Mouse (Mus musculus): ENCODE data around the gene Dnah12. TPM values are rescaled to one million over a fixed set of nuclear protein-coding genes. Genes with fewer than 3 reads are reported as not detected.

Gene Dnah12
- polyA plus RNA-seq, 1 experiment = 0.15 TPM

DNA sequence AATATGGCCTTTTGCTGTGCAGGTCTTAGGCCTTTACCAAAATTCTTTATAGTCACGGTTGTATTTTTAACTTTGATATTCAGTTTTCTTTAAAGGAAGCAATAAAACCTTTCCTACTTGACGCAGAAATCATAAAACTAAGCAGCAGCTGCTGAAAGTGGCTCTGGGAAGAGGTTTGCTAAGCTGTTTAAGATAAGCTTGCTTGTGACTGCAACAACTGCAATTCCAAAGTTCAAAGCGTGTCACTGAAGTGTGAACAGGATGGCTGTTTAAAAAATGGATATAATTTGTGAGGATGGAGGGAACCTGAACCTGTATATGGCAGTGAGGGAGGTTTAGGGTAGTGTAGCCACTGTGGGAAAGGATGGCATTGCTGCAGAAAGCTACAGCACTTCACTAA is 31.1 kb upstream of the Dnah12 start:
- TF ChIP-seq EP300 (IDR thresholded peaks at IDR 0.05; ENCODE audit: insufficient read depth, low read depth, low read length) = no peak
- TF ChIP-seq POLR2A (IDR thresholded peaks at IDR 0.05; ENCODE audit: insufficient read depth, low read length) = no peak
- no peak for TF ChIP-seq CTCF (IDR thresholded peaks at IDR 0.05; ENCODE audit: low read depth, low read length)
- Histone ChIP-seq H3K9me3 (replicated peaks; ENCODE audit: control insufficient read depth, insufficient read depth, low read length, poor library complexity, severe bottlenecking) (no peaks in the 10 kb centered on the region), H3K27me3 (ENCODE audit: control insufficient read depth, insufficient read depth, low read length, poor library complexity, severe bottlenecking) (no peaks in the 10 kb centered on the region), H3K4me3 (ENCODE audit: low read depth, low read length) (no peak overlapping the region), H3K9ac (ENCODE audit: low read depth, poor library complexity, severe bottlenecking) (no peak overlapping the region), H3K36me3 (ENCODE audit: control insufficient read depth, insufficient read depth, low read length, poor library complexity, severe bottlenecking) (peaks cover 27% of the 10 kb centered on the region), H3K4me1 (ENCODE audit: control insufficient read depth, insufficient read depth, low read length) (no peaks in the 10 kb centered on the region), H3K27ac (ENCODE audit: insufficient read depth, low read length) (no peak overlapping the region)

GRCm38 (mm10) chr14:26662488-26662887 is 30.6 kb upstream of the Dnah12 start:
- no peak overlapping the region for H3K9ac ChIP-seq (ENCODE audit: low read depth, poor library complexity, severe bottlenecking)
- TF ChIP-seq CTCF (IDR thresholded peaks at IDR 0.05; ENCODE audit: low read depth, low read length) (no peak), EP300 (IDR thresholded peaks at IDR 0.05; ENCODE audit: insufficient read depth, low read depth, low read length) (no peak), POLR2A (IDR thresholded peaks at IDR 0.05; ENCODE audit: insufficient read depth, low read length) (no peak)
- no peaks in the 10 kb centered on the region for H3K27me3 ChIP-seq (ENCODE audit: control insufficient read depth, insufficient read depth, low read length, poor library complexity, severe bottlenecking)
- H3K4me1 ChIP-seq (ENCODE audit: control insufficient read depth, insufficient read depth, low read length) = no peaks in the 10 kb centered on the region
- peaks cover 26% of the 10 kb centered on the region for H3K36me3 ChIP-seq (ENCODE audit: control insufficient read depth, insufficient read depth, low read length, poor library complexity, severe bottlenecking)
- no peaks in the 10 kb centered on the region for H3K9me3 ChIP-seq (replicated peaks; ENCODE audit: control insufficient read depth, insufficient read depth, low read length, poor library complexity, severe bottlenecking)
- no peak overlapping the region for H3K4me3 ChIP-seq (ENCODE audit: low read depth, low read length)
- H3K27ac ChIP-seq (ENCODE audit: insufficient read depth, low read length) = no peak overlapping the region

GRCm38 (mm10) chr14:26663851-26664250 is 29.2 kb upstream of the Dnah12 start:
- no peak for TF ChIP-seq EP300 (IDR thresholded peaks at IDR 0.05; ENCODE audit: insufficient read depth, low read depth, low read length)
- no peak for TF ChIP-seq CTCF (IDR thresholded peaks at IDR 0.05; ENCODE audit: low read depth, low read length)
- TF ChIP-seq POLR2A (IDR thresholded peaks at IDR 0.05; ENCODE audit: insufficient read depth, low read length) = no peak
- Histone ChIP-seq H3K27me3 (ENCODE audit: control insufficient read depth, insufficient read depth, low read length, poor library complexity, severe bottlenecking) (no peaks in the 10 kb centered on the region), H3K9me3 (replicated peaks; ENCODE audit: control insufficient read depth, insufficient read depth, low read length, poor library complexity, severe bottlenecking) (no peaks in the 10 kb centered on the region), H3K27ac (ENCODE audit: insufficient read depth, low read length) (no peak overlapping the region), H3K9ac (ENCODE audit: low read depth, poor library complexity, severe bottlenecking) (no peak overlapping the region), H3K36me3 (ENCODE audit: control insufficient read depth, insufficient read depth, low read length, poor library complexity, severe bottlenecking) (peaks cover 26% of the 10 kb centered on the region), H3K4me1 (ENCODE audit: control insufficient read depth, insufficient read depth, low read length) (no peaks in the 10 kb centered on the region), H3K4me3 (ENCODE audit: low read depth, low read length) (no peak overlapping the region)

GRCm38 (mm10) chr14:26667991-26668370 is 25.1 kb upstream of the Dnah12 start:
- Histone ChIP-seq H3K4me1 (ENCODE audit: control insufficient read depth, insufficient read depth, low read length) (no peaks in the 10 kb centered on the region), H3K9me3 (replicated peaks; ENCODE audit: control insufficient read depth, insufficient read depth, low read length, poor library complexity, severe bottlenecking) (no peaks in the 10 kb centered on the region), H3K4me3 (ENCODE audit: low read depth, low read length) (peak overlapping the region; percentile 75), H3K36me3 (ENCODE audit: control insufficient read depth, insufficient read depth, low read length, poor library complexity, severe bottlenecking) (peaks cover 26% of the 10 kb centered on the region), H3K27me3 (ENCODE audit: control insufficient read depth, insufficient read depth, low read length, poor library complexity, severe bottlenecking) (no peaks in the 10 kb centered on the region), H3K27ac (ENCODE audit: insufficient read depth, low read length) (no peak overlapping the region), H3K9ac (ENCODE audit: low read depth, poor library complexity, severe bottlenecking) (peak overlapping the region; percentile 80)
- TF ChIP-seq CTCF (IDR thresholded peaks at IDR 0.05; ENCODE audit: low read depth, low read length) (no peak), EP300 (IDR thresholded peaks at IDR 0.05; ENCODE audit: insufficient read depth, low read depth, low read length) (no peak), POLR2A (IDR thresholded peaks at IDR 0.05; ENCODE audit: insufficient read depth, low read length) (no peak)

DNA sequence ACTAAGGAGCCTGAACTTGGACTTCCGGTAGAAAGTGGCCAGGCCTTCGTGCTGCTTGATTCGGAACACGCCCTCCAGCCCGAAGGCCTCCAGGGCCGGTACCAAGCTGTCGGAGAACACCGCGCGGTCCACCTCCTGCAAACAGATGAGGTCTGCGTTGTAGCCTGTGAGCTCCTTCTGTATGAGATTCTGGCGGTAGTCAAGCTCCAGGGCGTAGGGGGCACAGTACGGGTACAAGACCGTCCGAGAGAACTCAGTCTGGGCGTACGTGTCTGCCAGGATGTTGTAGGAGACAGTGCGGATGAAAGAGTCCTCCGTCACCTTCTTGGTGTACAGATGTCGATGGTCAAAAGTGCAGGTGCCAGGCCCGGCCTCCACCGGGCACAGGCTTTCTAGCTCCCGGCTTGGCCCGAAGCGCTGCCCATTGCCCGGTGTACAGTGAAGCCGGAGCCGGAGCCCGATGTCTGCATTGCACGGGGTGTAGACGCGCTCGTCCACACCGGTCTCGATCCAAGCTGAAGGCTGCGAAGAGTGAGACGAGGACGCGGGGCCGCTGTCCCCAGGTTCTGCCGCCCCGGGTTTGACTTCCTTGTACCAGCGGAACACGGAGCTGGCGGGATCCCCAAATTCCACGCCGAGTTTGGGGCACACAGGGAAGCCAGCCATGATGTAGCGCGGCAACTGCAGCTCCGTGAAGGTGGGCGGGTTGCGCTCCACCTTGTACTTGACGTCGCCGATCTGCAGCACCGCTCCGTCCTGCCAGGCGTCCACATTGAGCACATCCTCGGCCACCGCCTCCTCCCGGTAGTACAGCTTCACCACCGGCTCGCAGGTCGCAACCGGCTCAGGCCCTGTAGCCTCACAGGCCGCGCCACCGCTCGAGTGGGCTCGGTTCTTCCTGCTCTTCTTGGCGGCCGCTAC is 24.4 kb upstream of the Dnah12 start:
- Histone ChIP-seq H3K4me3 (ENCODE audit: low read depth, low read length) (peak overlapping the region; percentile 75), H3K27ac (ENCODE audit: insufficient read depth, low read length) (no peak overlapping the region), H3K27me3 (ENCODE audit: control insufficient read depth, insufficient read depth, low read length, poor library complexity, severe bottlenecking) (no peaks in the 10 kb centered on the region), H3K9ac (ENCODE audit: low read depth, poor library complexity, severe bottlenecking) (peak overlapping the region; percentile 80), H3K36me3 (ENCODE audit: control insufficient read depth, insufficient read depth, low read length, poor library complexity, severe bottlenecking) (peaks cover 24% of the 10 kb centered on the region), H3K4me1 (ENCODE audit: control insufficient read depth, insufficient read depth, low read length) (no peaks in the 10 kb centered on the region), H3K9me3 (replicated peaks; ENCODE audit: control insufficient read depth, insufficient read depth, low read length, poor library complexity, severe bottlenecking) (no peaks in the 10 kb centered on the region)
- TF ChIP-seq POLR2A (IDR thresholded peaks at IDR 0.05; ENCODE audit: insufficient read depth, low read length) = no peak
- TF ChIP-seq CTCF (IDR thresholded peaks at IDR 0.05; ENCODE audit: low read depth, low read length) = no peak
- no peak for TF ChIP-seq EP300 (IDR thresholded peaks at IDR 0.05; ENCODE audit: insufficient read depth, low read depth, low read length)

Measured in ES-Bruce4 (cell line).